Mouse (Mus musculus): ENCODE measurements at regions not wholly inside any gene's neighbourhood (a gene's known extent, or its start where the extent isn't known, plus 50 kb on each side); places are given as distances from the start of the nearest gene placed in this dataset.

DNA sequence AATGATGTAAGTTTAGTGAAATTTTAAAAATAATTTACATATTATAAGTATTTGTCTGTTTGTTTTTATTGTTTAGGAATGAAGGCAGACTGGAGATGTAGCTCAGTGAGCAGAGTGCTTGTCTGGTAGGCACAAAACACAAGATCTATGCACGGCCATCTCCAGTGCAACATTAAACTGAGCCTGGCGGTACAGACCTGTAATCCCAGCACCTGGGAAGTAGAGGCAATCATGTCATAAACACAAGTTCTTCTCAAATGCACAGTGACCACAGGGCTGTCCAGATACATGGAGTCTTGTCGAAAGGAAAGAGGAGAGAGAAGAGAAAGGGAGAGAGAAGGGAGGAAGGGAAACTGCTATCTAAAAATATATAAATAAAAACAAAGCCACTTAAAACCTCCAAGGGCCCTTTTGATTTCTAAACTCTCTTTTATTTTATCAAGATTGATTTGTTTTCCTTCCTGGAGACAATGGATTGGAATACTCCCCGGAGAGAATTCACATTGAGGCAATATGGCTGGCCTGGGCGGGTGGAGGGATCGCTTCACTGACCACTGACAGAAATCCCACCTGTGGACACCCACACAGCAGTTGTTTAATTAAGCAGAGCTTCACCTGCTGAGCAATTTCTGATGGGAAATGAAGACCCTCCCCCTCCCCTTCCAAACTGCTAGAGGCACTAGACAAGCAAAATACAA, 215.6 kb upstream of the Tll1 start:
- DNase-seq (ENCODE audit: low spot score) = peak; percentile 49

DNA sequence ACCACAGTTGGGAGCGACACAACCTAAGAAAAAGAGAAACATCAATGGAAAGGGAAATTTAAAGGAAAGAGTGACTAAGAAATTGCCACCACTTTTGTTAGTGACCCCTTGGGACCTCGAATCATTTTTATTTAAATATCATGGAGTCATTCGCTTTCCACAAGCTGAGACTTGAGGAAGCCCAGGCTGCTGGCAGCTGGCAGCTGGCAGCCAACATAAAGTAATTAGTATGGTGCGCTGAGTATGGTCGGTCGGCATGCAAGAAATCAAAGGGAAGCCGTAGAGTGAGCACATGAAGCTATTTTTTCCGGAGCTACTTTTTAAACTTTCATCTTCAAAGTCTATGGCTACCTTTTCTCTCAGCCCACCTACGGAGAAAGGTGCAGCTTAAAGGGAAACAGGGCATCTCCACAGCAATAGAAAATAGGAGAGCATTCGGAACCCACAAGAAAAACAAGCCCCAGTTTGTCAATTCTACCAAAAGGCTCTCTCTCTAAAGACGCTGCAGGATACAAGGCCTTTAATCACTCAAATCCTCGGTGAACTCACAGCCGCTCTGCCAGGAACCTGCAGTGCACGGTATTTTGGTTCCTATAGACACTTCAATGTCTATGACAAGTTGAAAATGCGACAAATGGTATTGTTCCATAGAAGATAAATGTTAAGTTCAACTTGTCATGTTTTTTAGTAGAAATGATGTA, 206.6 kb upstream of the Tll1 start:
- no peak for DNase-seq (ENCODE audit: low spot score)

DNA sequence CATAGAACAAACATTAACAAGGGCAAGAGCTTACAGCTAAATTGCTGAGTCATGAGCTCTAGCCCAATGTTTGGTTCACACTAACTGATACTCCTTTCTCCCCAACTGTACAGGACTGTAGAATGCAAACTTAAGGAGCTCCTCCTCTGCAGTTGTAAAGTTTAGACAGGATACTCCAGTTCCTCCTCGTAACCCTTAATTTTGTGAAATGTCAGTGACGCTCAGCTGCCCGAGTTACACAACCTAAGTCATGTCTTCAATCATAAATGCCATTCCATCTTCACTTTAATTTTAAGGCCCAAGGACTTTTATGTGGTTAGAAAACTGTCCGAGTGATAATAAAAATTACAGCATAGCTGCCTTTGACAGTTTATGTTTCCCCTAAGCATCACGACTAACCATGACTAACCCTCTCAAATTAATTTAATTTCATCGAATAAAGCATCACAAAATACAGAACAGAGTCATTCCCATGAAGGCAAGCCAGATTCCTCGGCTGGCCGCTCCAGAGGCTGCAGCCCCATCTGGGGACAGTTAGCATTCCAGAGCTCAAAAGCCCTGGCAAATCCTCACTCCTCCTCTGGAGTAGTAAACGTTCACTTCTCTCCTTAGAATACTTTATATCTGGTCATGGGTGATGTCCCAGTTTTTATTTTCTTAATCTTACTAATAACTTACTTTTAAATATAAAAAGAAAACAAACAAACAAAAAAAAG, 200.9 kb upstream of the Tll1 start:
- no peak for DNase-seq (ENCODE audit: low spot score)

DNA sequence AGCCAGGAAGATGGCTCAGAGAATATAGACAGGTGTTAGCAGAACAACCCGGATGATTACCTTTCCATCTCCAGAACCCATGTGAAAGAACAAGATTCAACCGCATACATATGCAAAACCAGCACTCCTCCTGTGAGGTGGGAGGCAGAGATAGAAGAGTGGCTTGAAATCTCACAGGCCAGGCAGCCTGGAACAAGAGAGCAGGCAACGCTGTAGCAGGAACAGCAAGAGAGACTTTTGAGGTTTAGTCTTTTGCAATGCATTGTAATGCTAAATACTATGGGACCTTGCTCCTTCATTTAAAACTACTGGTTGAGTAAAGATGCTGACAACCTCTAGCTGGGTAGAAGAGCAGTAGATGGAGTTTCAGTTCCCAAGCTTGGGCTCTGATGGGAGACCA, 193.5 kb upstream of the Tll1 start:
- DNase-seq (ENCODE audit: low spot score) = no peak

DNA sequence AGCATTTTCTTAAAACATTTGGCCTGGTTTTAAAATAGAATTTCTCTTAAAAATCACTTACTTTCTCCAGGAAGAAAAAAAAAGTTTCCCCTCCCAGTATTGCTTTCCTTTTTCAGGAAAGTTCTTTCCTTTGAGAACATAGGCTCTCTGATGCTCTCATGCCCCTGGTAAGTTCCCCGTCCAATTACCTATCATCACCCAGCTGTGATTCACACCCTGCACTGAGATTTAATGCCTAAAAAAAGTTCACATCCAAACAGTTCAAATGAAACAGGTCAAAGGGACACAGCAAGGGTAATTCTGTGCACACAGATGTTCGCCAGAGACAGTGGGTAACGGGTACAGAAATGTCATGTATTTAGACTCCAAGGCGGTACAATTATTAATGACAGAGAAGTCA, 191.8 kb upstream of the Tll1 start:
- DNase-seq (ENCODE audit: low spot score) = no peak

DNA sequence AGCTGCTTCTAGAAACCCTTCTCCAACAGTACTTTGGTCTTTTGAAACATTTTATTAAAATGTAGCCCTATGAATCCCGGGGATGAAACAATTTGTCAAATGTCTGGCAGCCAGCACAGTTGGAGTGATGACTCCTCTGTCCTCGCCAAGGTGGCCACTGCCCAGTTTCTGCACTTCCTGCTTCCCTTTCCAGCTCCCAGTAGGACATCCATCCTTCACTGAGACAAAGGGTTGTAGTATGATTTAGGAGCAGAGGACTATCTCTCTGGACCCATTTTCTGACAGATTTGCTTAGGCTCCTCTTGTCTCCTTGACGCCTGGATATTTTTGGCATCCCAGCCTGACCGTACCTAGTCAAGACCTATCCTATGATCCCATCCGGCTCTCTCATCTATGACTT, 189.7 kb upstream of the Tll1 start:
- DNase-seq (ENCODE audit: low spot score) = no peak

DNA sequence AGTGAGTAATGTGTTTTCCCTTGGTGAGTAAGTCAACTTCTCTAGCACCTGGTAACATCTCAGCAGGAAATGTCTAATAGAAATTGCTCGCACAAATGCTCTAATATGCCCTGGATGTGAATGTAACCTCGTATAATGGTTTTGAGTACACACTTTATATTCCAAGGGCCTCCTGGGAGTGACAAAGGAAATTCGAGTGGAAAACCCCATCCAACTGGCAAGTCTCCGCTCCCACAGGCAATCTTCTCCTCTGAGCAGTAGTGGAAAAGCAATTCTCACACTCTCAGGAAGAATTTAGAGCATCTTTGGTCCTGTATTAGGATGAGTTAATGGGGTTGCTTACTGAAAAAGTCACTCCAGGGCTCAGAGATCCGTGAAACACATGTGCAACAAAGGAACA, 183.4 kb upstream of the Tll1 start:
- peak; percentile 28 for DNase-seq (ENCODE audit: low spot score)

DNA sequence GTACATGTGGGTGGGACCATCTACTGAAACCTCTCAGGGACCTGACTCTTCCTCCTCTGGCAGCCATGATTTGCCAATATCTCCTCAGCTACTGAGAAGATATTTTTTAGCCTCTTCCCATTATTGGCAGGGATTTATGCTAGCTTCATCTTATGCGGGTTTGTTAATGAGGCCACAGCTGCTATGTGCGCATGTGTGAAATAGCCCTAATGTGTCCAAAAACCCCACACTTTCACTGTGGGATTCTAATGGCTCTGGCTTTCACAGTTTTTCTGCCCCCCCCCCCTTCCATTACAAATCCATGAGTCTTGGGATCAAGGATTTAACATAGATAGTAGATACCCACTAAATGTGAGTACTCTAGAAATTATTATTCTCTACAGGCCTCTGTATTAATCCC, 182.2 kb upstream of the Tll1 start:
- no peak for DNase-seq (ENCODE audit: low spot score)

DNA sequence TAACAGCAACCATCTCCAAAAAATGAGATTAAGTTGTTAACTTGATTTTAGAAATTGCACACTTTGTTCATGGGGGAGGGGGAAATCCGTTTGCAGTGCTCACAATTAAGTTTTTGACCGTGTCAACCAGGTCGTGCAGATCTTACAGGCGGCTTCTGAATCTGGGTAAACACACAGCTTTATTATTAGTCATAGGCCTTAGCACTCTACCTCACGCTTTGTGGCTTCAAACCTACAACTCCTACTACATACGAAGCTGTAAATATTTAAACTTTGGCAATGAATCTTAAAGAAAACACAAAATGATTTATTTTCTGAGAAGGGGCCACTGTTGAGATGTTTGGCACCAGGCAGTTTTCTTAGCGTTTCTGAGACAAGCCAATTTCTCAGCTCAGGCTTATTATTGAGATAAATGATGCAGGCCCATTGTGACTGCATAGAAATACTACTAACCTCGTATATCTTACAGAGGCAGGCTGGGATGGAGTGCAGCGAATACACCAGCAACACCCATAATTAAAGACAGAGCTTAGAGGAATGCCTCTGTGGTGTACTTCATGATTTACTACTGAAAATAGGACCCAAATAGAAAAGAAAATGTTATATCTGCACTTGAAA, 173.8 kb upstream of the Tll1 start:
- DNase-seq (ENCODE audit: low spot score) = no peak

DNA sequence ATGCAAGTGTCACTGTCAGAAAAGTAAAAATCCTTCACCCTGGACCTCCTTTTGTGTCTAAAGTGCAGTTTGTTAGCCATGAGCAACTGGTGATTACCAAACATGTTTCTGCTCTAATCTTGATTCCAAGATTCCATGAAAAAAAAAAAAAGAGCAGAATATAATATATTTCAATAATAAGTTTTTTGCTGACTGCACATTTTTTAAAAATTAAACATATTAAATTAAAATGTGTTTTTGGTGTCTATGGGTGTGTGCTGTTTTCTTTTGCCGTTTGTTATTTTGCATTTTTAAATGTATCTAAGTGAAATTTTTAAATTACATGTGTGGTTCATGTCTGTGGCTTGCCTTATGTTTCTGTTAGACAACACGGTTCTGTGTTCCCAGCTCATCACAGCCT, 171.8 kb upstream of the Tll1 start:
- no peak for DNase-seq (ENCODE audit: low spot score)

DNA sequence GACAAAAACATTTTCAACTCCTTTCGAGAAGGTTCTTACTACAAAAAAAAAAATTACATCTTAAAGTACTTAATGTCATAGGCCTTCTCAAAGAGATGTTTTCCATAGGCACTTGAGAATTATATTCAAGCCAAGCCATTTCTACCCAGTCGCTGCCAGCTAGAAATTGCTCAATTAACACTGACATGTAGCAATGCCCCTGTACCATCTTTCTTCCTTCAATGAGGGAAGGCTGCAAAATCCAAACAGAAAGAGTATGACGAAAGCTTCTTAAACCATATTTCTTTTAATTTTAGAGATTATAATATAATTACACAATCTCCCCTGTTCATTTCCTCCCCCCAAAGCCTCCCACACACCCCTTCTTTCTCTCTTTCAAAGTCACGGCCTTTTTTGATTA, 169.4 kb upstream of the Tll1 start:
- no peak for DNase-seq (ENCODE audit: low spot score)

DNA sequence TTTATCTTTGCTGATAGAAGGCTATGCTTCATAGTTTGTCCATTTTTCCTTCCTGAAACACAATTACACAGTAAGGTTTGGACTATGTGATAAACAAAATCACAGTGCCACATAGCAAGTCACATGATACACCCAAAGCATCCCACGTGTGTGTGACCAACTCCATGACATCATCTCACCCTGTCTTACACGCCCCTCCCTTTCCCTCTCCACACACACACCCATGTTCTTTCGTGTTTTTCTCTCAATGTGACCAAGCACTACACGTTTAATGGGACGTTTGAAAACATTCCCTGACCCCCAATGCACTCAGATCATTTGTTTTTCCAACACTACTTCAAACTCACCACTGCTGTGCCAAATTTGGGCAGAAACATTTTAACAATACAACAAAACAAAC, 168.9 kb upstream of the Tll1 start:
- DNase-seq (ENCODE audit: low spot score) = no peak

DNA sequence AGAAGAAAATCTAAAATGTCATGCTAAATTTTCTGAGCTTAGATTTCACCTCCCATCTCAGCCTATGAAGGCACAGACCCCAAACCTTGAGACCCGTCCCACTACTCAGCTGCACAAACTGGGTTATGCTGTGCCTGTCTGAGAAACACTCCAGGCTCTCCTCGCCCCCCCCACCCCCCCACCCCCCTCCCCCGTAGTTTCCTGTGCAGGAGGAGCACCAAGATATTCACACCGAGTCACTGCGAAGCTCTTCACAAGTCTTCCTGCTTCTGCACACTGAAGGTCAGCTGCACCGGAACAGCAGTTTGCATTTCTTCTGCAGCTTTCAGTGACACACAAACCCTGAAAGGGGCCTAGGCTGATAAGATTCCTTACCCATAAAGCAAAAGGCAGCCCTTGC, 163.9 kb upstream of the Tll1 start:
- DNase-seq (ENCODE audit: low spot score) = no peak

DNA sequence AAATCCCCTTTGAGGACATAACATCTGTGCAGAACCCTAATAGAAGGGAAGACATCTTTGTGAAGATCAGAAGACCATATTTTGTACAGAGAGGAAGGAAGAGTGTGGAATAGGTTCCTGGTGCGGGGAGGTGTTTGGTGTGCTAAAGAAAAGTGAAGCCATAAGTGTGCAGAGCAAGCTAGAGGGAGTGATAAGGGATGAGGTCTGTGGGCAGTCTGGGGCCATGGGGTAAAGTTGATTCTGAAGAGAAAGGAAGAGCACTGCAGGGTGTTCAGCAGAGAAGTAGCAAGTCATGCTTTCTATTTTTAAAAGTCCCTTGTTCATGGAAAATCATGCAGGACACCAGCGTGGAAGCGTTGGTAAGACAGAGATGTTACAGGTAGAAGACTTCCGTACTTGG, 161.8 kb upstream of the Tll1 start:
- no peak for DNase-seq (ENCODE audit: low spot score)

DNA sequence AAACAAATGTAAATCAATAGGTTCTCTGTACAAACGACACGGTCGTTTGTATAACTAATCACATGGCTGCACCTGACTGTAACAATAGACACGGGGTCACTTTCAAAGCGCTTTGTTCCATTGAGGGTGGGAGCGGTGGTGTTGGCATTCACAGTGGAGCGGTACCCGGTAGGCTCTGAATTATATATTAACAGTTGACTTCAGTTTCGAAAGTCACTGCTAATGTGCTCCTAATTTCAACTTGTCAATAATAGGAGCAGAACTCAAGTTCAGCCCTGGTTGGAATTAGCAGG, 160.8 kb upstream of the Tll1 start:
- no peak for DNase-seq (ENCODE audit: low spot score)

DNA sequence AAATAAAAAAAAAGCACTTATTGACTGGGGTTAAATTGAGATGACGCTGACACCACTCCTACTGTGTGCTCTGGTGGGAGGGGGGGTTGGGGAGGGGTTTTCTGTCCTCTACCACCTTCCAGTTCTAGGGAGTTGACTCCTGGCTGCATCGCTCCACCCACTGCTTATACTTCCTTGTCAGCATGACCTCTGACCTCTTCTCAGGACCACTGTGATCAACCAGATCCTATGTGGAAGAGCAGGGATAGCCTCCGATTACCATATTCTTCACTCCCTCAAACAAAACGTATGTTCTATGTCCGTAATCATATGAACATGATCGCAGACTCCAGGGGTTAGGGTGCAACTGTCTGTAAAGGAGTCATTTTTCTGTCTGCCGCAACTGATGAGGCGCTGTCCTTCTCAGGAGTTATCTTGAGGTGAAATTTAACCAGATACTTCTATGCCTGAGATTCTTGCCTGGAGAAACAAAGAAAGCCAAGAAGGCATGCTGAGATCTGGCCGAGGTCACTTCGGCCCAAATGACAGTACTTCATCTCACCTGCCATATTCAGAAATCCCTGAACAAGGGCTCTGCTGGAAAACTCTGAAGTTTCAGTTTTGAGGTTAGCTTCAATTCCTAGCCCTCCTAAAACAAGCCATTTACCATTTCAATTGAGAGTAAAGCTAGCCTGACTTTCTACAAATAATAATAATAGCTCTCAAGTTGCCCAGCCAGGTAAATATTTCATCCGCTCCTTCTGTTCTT, 160.3 kb upstream of the Tll1 start:
- no peak for DNase-seq (ENCODE audit: low spot score)

DNA sequence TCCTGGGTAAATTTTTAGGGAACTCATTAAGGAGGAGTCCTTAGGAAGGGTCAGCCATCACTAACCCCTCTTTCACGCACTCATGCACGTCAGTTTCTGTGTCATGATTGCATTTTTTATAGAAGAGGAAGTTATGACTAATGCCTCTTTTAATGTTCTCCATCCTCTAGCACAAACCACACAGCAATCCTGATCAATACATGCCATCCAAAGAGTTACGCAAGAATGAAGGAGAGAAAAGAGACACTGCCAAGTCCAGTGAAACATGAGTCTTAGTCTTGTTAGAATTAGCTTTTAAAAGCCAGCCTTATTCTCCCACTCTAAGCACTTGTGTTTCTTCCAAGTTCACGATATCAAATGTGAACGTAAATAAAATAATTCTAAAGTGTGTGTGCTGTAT, 151.0 kb upstream of the Tll1 start:
- no peak for DNase-seq (ENCODE audit: low spot score)

DNA sequence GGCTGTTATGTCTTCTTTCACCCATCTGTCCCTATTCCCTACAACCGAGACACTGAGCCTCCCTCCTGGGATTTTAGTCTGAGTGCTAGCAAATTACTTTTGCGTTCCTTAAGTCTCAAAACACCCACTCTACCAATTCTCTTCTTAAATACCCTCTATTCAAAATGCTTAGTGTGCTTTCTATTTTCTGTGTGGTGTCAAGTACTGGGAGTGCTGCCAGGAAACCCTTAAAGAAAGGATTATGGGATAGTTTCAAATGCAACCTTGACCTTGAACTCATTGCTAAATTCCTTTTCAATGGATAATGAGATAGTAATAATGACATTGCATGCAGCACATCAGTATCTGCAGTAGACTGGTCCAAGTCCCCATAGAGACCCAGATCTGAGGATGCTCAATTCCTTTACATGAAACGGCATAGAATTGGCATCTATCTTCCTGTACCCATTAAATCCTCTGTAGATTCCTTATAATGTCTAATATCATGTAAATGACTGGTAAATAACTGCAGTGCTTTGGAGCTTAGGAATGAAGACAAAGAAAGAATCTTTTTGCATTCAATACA, 142.1 kb upstream of the Tll1 start:
- DNase-seq (ENCODE audit: low spot score) = no peak

DNA sequence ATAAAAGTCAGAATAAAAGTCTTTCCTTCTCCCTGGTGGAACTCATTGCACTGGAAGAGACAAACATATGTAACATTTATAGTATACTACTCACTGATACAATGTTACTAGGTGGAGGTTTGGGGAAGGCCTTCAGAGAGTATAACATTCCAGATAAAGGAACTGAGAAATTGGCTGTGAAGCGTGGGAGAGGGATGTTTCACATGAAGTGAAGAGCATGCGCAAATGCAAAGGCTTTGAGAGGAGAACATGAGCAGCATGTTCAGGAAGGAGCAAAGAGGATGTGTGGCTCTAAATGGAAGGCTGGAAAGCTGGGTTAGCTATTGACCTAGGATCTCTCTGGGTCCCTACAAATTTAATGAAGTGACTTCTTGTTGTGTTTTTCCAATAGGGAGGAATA, 141.4 kb upstream of the Tll1 start:
- DNase-seq (ENCODE audit: low spot score) = no peak

DNA sequence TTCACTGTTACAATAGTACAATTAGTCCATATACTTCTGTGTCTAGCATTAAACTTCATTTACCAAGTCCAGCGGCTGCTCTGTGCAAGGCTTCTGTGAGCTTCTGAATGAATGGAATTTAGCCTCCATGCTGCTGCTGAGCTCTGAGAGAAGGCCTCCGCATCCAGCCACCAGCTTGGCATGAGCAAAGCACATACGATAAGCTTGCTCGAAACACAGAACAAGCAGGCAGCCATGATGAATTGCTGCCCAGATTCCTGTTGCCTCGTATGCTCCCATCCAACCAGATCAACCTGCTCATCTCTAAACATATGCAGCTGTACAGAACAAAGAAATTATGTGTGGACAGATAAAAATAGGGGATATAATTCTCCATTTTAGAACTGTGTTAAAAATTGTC, 140.4 kb upstream of the Tll1 start:
- no peak for DNase-seq (ENCODE audit: low spot score)

DNA sequence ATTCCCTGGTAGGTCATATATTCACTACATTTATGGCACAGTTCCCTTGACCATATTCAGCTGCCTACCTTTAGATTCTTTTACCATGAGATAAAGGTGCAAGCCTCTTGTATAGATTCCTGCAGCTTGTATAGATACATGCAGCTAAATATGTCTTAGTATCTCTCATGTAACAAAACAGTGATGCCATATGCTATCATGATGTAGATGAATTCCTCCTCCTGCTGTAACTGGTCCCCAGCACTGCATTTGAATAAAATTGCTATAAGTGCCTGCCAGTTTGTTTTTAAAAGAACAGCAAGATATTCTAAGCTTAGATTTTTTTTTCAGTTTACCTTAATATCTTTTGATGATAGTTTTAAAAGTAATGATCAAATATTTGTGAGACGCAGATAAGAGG, 138.9 kb upstream of the Tll1 start:
- no peak for DNase-seq (ENCODE audit: low spot score)

DNA sequence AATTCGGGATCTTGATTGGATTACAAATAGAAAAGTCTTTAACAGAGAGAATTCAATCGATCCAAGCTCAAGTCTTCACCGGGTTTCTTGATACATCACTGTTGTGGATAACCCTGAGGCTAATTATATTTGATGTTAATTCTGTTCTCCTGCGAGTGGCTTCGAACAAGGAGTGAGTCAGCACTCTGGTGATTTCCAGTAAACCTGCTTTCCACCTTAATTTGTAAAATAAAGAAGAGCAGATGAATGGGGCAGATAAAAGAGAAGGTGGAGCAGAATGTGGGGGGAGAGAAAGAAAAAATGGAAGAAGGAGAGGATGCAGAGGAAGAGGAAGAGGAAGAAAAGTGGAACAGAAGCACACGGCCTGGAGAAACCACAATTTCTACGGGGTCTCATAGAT, 137.5 kb upstream of the Tll1 start:
- no peak for DNase-seq (ENCODE audit: low spot score)

Measured in retina, embryonic 14.5 days (tissue).